Mouse (Mus musculus) mammary gland, adult 2 months (tissue): ENCODE results near the gene Polr3k. TPM values are rescaled to one million over a fixed set of nuclear protein-coding genes. Genes with fewer than 3 reads are reported as not detected.

ENCODE experiments used
- polyA plus RNA-seq: library from polyadenylated mRNA; depleted of rRNA; stranded (reverse); fragments of >200 nt; gene quantifications from 2 replicates; pipeline ENCODE4 v1.2.3, GENCODE M21; 2012; ENCODE audit warnings: low replicate concordance; rRNA removed

Polr3k gene
- 2.1 and 4.4 TPM in 2 replicates for polyA plus RNA-seq

GRCm38 (mm10) chr2:181863791-181864535, at the start of gene Polr3k:
TSS of gene Polr3k (plus strand) at chr2:181864337.

GRCm38 (mm10) chr2:181837372-181838292, 26.5 kb upstream of the Polr3k start, which contains the start of gene Pcmtd2:
TSS of gene Pcmtd2 (plus strand) at chr2:181837854.

Other genes with a start within 250 kb of the Polr3k start
- not detected in 2 replicates for gene Gm29797, start 207.3 kb upstream of the Polr3k start, polyA plus RNA-seq
- 95.8 and 190 TPM in 2 replicates for gene Sox18, start 192.7 kb upstream of the Polr3k start, polyA plus RNA-seq
- gene Tcea2, start 184.0 kb upstream of the Polr3k start, polyA plus RNA-seq, result 12.8 and 20.0 TPM in 2 replicates
- 136 and 206 TPM in 2 replicates for gene Rgs19, start 170.4 kb upstream of the Polr3k start, polyA plus RNA-seq
- not detected in 2 replicates for gene Lkaaear1, start 165.9 kb upstream of the Polr3k start, polyA plus RNA-seq
- 0.22 and 0.37 TPM in 2 replicates for gene Oprl1, start 149.3 kb upstream of the Polr3k start, polyA plus RNA-seq
- gene Myt1, start 101.0 kb upstream of the Polr3k start, polyA plus RNA-seq, result not detected in 2 replicates
- 18.1 and 28.3 TPM in 2 replicates for gene Pcmtd2, start 26.5 kb upstream of the Polr3k start, polyA plus RNA-seq
- gene Gm14496, start 126.8 kb downstream of the Polr3k start, polyA plus RNA-seq, result not detected in 2 replicates